Mouse (Mus musculus): ENCODE measurements around the gene Aox4.

Gene Aox4

DNA sequence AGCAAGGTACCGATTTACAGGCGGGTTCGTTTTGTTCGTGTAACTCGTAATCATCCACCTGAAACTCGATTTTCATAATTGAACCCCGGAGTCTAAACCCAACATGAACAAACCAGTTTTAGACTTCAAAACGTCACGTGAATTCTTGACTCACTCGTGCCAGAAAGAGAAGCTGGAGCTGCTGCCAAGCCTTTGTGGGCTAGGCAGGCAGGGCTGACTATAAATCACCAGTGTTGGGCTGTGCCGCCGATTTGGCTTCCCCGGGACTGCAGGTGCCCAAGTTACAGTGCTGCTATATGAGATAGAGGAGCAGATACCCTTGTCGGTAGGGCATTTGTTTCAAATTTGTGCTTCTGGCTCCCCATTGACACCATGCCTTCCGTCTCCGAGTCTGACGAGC lies at the start of gene Aox4:
Gene Aox4 (plus strand): TSS at position 195 of the 400 bp plus-strand sequence.
- DNase-seq (ENCODE audit: low read depth) = peak; percentile 74

DNA sequence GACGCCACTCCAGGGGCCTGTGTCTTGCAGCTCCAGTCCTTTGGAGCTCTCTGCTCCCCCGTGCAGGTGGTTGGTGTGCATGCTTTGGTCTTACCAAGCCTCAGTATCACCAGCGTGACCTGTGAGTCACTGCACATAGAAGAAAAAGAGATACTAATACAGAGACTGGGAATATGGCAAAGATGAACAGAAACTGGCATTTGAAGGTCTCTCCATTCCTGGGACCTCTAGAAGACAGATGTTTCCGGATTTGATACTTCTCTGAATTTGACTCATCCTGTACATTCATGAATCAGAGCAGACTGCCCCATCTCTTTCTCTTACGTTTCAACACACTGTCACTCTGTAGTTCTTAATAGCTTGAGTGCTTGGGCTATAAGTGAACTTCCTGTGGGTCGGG lies 40.3 kb upstream of the Aox4 start:
- DNase-seq (ENCODE audit: low read depth) = no peak

DNA sequence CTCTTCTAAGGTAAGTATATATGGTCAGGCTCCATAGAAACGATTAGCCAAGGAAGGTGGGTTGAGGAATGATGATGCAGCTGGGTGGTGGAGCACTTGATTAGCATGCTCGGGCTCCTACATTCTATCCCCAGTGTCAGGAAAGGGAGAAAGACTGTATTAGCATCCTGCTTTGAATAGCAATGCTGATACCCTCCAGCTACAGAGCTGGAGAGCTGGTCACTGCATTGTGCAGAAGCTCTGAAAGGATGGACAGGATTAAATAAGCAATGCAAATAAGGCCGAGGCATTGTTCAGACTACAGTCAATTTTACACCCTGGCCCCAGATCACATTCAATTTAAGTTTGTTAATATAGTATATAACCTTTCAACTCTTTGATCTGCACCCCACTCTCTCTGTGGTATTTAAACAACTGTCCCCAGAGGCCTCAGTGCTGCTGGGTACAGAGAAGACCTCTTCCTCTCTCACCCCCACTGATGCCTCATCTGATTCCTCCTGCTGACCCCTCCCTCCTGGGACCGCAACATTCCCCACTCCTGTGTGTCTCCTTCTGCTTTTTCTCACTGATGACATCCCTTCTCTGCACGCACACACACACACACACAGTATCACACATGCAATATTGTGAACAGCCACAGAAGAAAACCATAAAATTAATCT lies 21.6 kb upstream of the Aox4 start:
- no peak for DNase-seq (ENCODE audit: low read depth)

DNA sequence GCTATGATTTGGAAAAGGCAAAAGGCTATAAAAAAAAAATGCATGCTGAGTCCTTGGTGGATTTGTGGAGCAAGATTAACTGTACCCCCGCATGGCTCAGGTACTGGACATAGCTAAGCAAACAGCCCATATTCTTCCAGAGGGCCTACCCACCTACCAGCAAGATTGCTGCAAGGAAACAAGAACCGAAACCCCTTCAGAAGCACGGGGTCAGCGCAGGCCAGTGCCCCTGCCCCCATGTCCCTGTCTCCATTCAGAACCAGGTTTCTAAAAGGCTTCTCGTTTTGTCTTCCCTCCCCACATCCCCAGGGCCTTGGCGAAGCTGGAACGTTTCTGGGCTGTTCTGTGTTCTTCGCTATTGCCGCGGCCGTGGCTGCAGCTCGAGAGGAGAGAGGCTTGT lies 15.9 kb upstream of the Aox4 start:
- no peak for DNase-seq (ENCODE audit: low read depth)

DNA sequence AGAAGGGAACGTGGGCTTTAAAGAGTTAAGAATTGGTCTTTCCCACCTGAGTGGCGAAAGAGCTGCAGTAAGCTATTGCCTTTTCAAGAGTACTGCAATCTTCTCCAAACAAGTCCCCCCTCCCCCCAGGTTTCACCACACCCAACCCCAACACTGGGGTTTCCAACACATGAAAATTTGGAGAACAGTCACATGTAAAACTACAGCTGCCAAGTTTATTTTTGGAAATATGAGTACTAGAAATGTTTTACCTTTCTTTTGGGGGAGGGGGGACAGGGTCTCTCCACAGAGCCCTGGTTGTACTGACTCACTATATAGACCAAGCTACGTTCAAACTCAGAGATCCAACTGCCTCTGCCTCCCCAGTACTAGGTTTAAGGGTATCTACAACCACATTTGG lies 15.2 kb upstream of the Aox4 start:
- no peak for DNase-seq (ENCODE audit: low read depth)

DNA sequence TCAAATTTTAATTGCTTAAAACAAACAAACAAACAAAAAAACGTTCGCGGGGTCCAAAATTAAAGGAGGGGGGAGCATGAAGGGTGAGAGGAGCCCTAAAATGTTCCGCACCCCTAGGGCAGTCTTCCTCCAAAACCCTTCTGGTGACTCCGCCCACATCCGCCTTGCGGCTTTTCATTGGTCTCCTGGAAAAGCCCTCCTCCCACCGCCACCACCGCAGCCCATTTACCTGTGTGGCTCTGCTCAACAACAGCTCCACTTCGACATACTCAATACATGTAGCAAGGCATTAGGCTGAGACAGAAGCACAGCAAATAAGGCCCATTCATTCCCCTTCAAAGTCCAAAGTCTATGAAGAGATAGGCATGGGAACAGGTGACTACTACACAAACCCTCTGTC lies 14.7 kb upstream of the Aox4 start:
- DNase-seq (ENCODE audit: low read depth) = no peak

DNA sequence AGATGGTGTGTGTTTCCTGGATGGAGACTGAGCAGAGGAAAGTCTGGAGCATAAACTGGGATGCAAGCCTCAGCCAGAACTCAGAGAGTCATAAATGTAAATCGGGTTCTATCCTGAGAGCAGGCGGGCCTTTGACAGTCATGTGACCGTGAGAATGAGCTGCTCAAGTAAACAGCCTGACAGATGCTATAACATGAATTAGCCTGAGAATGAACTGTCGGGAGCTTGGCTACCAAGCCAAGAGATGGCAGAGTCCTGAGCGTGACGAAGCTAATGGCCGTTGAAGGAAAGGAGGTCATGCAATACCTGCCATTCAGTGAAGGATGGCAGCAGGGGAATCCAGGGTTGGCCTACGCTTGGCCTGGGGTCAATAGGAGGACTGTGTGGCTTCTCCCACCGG lies 13.2 kb upstream of the Aox4 start:
- DNase-seq (ENCODE audit: low read depth) = no peak

DNA sequence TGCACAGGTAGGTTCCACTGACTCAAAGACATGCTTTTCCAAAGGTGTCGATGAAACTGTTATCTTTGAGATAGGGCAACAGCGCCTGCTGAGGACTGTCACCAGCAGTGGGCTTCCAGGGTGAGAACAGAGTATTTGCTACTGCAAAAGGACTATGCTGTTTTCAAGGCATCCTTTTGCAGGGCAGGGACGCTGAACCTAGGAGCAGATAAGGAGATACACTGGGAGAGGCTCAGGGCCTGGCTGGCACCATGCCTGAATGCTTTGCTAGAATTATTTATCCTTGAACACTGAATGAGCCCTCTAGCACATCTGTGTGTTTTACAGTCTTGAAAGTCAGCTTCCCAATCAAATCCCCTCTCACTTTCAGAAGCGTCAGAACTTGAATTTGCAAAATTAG lies 11.8 kb upstream of the Aox4 start:
- DNase-seq (ENCODE audit: low read depth) = no peak

DNA sequence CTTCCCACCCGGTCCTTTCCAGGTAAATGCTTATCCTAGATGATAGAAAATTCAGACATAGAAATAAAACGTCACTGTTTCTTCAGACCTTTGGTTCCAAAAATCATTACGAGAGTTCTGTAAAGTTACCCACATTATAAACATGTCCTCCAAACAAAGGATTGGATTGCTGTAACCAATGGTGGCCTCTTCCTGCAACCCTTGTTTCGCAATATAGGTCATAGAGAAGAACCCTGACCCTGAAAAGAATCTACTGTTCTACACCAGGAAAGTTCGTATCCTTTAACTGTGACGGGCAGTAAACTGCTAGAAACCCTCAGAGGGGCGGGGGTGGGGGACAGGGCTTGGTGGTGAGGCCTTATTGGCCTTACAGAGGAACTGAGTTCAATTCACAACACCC lies 2.6 kb downstream of the Aox4 start:
- DNase-seq (ENCODE audit: low read depth) = no peak

DNA sequence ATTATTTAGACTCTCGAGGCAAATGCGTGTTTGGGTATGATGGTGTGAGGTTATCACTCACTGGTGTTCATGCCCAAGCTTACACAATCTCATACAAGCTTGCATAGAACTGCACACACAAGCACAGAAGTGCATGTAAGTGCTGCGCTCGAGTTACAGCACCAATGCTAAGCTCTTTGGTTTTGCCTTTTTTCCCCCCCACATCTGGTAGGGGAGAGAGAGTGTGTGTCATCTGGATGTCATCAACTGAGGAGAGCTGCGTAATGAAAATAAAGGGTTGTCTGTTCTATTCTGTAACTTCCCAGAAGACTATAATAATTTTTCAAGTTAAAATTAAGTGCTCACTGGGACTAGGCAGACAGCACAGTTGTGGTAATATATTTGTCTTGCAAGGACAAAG lies 3.6 kb downstream of the Aox4 start:
- no peak for DNase-seq (ENCODE audit: low read depth)

DNA sequence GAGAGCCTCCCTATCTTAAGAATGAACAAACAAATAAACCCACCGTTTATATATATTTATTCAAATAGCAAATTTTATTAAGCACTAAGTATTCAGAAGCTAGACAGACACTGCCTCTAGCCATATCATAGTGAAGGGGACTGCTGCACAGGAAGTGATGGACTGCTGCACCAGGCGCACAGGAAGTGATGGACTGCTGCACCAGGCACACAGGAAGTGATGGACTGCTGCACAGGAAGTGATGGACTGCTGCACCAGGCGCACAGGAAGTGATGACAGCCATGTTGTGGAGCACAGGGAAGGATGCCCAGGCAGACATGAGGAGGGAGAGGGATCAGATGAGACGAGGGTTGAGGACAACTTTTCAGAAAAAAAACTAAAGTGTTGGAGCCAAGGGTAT lies 5.2 kb downstream of the Aox4 start:
- no peak for DNase-seq (ENCODE audit: low read depth)

DNA sequence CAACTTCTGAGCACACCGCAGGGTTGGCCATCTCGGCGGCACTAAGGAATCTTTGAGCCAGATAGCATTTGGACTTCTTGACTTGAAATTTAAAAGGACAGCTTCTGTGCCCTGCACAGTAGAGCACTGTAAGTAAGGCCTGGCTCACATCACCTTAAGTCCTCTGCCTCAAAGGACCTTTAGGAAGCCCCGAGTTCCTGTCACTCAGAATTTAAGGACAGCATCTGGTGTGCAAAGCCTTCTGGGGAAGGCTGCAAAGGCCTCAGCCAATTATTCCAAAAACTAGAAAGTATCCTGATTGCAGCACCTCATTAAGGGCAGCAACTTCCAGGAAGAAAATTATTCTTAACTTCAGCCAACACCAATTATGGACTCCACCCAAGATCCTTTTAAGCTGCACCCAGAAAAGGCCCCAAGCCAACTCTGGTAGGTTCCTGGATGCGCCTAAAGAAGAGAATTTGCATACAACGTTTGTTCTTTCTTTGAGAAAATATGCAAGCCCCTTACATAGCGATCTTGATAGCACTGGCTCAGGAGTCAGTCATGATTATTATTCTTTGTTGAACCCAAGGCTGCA lies 5.8 kb downstream of the Aox4 start:
- no peak for DNase-seq (ENCODE audit: low read depth)

DNA sequence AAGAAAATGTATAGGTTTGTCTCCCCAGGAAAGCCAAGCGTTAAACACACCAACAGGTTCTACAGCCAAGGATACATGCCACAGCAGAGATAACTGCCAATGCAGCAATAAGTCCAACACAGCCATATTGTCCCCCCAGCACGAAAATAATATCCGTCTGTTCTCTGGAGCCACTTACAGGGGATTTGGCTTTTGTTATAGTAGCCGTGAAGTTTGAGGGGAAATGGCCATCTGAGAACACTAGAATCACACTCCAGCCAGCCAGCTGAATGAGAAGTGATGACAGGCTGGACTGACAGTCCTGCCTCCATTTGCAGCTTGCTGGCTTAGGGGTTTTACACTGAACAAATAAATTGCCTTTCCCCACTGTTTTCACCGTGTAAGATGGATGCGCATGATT lies 10.9 kb downstream of the Aox4 start:
- no peak for DNase-seq (ENCODE audit: low read depth)

DNA sequence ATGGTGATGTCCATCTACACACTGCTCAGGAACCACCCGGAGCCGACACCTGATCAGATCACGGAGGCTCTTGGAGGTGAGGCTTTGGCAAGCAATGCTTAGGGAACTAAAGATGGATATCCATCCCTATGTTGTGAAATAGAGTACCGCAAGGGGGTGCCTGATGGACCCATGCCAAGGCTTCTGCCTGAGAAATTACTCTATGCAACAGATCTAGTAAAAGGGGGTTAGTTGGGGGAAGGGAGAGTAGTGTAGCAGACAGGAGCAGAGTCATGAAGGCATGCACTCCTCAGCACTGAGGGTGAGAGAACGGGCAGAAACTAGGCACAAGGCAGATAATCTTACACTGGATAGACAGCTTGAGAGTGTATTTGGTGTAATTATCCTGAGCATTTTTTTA lies 11.7 kb downstream of the Aox4 start:
- no peak for DNase-seq (ENCODE audit: low read depth)

DNA sequence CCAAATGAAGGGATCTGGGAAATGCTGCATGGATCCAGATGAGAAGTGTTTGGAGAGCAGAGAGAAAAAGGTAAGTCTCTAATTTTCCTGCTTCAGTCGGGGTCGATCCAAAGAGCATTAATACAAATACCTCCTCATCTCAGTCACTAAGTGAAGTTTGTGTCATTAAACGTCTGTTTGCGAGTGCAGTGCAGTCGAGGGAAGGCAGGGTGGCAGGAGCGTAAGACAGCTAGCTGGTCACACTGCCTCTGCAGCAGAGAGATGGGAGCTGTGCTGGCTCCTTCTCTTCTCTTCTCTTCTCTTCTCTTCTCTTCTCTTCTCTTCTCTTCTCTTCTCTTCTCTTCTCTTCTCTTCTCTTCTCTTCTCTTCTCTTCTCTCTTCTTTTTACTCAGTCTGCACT lies 17.9 kb downstream of the Aox4 start:
- DNase-seq (ENCODE audit: low read depth) = no peak

DNA sequence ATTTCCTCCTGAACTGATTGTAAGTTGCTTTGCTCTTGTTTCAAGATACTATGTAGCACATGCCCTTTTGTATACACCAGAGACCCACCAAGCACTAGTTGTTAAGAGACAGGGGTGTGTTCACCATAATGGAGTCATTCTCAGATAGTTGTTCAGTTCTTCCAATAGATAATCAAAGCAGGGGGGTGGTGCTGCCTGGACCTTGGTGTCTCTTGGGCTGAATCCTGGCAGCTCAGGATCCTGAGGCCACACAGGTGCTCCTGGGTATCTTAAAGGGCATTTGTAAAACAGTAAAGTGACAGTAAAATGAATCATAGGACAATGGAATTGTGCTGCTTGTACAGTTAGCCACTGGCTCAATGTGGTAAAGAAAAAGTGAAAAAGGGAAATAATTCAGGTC lies 18.7 kb downstream of the Aox4 start:
- DNase-seq (ENCODE audit: low read depth) = no peak

DNA sequence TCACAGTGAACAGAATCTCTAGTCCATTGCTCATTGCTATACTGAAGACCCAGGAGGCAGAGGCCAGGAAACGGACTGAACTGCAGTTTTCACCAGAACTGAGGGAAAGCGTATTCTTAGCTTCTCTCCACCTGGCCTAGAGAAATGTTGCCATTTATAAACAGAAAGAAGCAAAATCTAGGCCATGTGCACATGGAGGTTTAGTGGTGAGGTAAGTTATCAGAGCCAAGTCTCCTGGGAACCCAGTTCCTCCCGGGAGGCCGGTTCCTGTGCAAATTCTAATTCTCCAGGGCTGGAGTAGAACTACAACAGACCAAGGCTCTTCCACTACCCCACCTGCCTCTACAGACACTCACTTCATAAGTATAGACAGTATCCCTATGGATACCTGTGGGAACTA lies 19.6 kb downstream of the Aox4 start:
- DNase-seq (ENCODE audit: low read depth) = no peak

DNA sequence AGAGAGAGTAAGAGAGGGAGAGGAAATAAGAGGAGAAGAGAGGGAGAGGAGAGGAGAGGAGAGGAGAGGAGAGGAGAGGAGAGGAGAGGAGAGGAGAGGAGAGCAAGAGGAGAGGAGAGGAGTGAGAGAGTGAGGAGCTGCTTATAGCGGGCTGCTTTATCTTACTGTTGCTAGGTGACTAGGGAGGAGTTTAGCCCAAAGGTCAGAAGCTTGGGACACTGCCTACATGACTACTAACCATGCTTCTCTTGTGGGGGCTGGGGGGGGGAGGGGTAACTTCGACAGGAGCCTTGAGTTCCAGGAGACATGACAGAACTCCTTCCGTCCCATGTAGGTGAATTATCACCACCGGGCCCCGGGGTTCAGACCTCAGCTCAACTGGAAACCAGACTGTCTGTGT lies 20.3 kb downstream of the Aox4 start:
- no peak for DNase-seq (ENCODE audit: low read depth)

DNA sequence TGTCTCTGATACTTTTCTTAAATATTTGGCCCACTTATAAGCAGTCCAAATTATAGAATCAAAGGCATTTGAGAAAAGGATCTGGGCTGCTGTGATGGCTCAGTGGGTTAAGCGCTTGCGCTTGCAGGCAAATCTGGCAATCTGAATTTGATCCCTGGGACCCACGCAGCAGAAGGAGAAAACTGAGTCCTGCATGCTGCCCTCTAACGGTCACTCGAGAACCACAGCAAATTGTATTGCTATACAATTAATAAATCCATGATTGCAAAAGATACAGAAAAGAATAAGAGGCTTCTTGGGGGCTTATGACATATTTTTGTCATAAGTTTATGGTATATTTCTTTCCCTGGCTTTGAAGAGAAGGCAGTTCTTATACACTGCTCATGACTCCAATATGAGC lies 25.2 kb downstream of the Aox4 start:
- DNase-seq (ENCODE audit: low read depth) = no peak

DNA sequence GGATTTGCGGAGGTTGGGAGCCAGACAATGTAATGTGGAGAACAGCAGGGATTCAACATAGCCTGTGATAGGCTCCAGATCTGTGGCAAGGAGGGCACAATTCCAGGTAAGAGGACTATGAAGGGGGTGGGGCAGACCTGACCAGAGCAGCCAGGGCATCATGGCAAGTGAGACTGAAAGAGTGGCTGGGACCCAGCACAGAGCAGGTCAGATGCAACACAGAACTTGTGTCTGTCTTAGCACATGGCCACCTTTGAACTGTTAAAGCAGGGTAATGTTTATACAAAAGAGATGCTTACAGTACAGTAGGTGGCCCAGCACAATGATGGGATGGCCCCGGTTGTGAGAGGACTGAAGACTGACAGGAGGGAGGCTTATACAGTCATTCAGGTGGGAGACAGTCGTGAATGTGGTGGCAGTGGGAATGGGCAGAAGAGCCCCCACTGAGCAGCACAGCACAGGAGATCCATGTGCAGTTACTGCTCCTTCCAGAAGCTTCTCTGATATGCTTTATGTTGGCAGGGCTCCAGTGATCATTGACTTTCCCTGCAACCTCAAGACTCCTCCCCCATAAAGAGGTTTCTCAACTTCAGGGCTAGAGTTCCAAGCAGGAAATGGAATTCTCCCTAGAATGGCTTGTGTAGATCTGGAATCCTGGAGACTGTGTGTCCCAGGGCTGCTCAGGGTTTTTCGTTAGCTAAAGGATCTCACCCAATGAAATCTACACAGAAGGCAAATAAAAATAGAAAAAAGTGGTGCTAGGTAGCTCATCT lies 27.5 kb downstream of the Aox4 start:
- DNase-seq (ENCODE audit: low read depth) = no peak

DNA sequence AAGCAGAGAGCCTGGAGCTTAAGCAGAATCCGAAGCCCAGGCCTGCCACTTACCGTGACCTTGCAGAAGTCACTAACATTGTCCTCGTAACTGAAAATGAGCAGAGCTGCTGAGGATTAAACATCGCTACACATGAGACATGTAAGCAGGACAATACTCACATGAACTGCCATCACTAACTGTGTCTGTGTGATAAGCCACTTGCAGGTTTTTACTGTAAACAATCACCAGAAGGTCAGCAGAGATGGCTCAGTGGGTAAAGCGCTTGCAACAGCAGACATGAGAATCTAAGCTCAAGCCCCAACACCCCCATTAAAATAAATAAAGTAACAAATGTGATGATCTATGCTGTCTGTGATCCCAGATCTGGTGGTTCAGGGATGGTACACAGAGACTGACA lies 28.2 kb downstream of the Aox4 start:
- DNase-seq (ENCODE audit: low read depth) = no peak

DNA sequence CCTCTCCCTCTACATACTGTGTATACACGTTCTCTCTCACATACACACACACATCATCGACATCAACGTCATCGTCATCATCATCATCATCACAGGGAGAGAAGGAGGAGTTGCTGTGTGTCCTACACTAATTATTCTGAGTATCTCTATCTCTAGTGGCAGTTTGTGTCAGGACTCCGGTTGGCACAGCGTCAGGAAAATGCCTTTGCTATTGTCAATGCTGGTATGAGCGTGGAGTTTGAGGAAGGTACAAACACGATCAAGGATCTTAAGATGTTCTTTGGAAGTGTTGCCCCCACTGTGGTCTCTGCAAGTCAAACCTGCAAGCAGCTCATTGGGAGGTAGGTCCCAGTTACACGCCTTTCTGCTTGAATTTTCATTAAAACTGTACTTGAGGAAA lies 28.8 kb downstream of the Aox4 start:
- no peak for DNase-seq (ENCODE audit: low read depth)

DNA sequence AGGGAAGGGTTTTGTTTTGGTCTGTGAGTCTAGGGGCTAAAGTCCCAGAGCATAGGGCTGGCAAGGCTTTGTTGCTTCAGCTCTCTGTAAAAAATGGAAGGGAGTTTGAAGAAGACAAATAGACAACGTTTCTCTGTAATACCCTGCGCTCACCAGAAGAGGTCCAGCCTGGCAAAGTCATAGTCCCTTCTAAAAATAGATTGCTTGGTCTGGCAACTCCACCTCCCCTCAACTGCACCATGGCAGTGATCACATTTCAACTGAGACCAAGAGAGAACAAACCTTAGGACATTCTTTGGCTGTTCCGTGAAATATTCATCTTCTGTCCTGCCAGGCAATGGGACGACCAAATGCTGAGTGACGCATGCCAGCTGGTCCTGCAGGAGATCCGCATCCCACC lies 30.1 kb downstream of the Aox4 start:
- DNase-seq (ENCODE audit: low read depth) = peak; percentile 24

DNA sequence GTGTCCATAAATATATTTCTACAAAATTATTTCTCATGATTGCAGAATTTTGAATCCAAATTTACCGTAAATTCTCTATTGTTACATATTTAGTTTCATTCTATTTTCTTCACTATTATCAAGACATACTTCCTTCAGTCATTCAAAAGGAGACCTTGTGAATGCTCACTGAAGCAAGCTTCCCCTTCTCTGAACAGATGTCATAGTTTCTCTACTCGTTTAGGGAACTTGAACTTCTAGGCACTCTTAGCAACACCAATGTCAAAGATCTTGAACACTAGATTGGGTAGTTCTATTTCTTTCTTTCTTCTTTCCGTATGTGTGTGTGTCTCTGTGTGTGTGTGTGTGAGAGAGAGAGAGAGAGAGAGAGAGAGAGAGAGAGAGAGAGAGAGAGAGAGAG lies 34.3 kb downstream of the Aox4 start:
- no peak for DNase-seq (ENCODE audit: low read depth)

Data from fibroblast of lung, adult 2 months (primary cell).